Mouse (Mus musculus): ENCODE results near the gene Dexi. TPM values are rescaled to one million over a fixed set of nuclear protein-coding genes. Genes with fewer than 3 reads are reported as not detected.

Dexi gene
- polyA plus RNA-seq, 1 experiment from 2014 or later = 4.4 TPM

- no peak overlapping the region for H3K27ac ChIP-seq
- H3K36me3 ChIP-seq (ENCODE audit: inconsistent target) = no peaks in the 10 kb centered on the region
- H3K4me3 ChIP-seq (ENCODE audit: inconsistent target) = no peak overlapping the region
- 98% methylated on average over 3 of the region's 3 CpGs for WGBS (ENCODE audit: missing documents)
- H3K79me2 ChIP-seq (ENCODE audit: inconsistent target) = no peaks in the 10 kb centered on the region
Observed at GRCm38 (mm10) chr16:10474956-10475355, 67.9 kb downstream of the Dexi start.

GRCm38 (mm10) chr16:10471950-10472349 lies 70.9 kb downstream of the Dexi start:
- no peak overlapping the region for H3K27ac ChIP-seq
- 94% methylated on average over 3 of the region's 3 CpGs for WGBS (ENCODE audit: missing documents)
- no peak overlapping the region for H3K4me3 ChIP-seq (ENCODE audit: inconsistent target)
- no peaks in the 10 kb centered on the region for H3K79me2 ChIP-seq (ENCODE audit: inconsistent target)
- no peaks in the 10 kb centered on the region for H3K36me3 ChIP-seq (ENCODE audit: inconsistent target)

GRCm38 (mm10) chr16:10468201-10468600 lies 74.7 kb downstream of the Dexi start:
- H3K4me3 ChIP-seq (ENCODE audit: inconsistent target) = no peak overlapping the region
- H3K27ac ChIP-seq = no peak overlapping the region
- 82% methylated on average over 1 of the region's 1 CpGs for WGBS (ENCODE audit: missing documents)
- H3K36me3 ChIP-seq (ENCODE audit: inconsistent target) = no peaks in the 10 kb centered on the region
- no peaks in the 10 kb centered on the region for H3K79me2 ChIP-seq (ENCODE audit: inconsistent target)

- 93% methylated on average over 9 of the region's 11 CpGs for whole genome bisulfite sequencing (ENCODE audit: missing documents)
- H3K36me3 ChIP-seq (ENCODE audit: inconsistent target) = no peaks in the 10 kb centered on the region
- H3K79me2 ChIP-seq (ENCODE audit: inconsistent target) = no peaks in the 10 kb centered on the region
- H3K27ac ChIP-seq = no peak overlapping the region
- no peak overlapping the region for H3K4me3 ChIP-seq (ENCODE audit: inconsistent target)
Observed at GRCm38 (mm10) chr16:10467391-10468107, 75.3 kb downstream of the Dexi start.

- H3K4me3 ChIP-seq (ENCODE audit: inconsistent target) = no peak overlapping the region
- H3K36me3 ChIP-seq (ENCODE audit: inconsistent target) = no peaks in the 10 kb centered on the region
- no peaks in the 10 kb centered on the region for H3K79me2 ChIP-seq (ENCODE audit: inconsistent target)
- WGBS (ENCODE audit: missing documents) = 78% methylated on average over 4 of the region's 4 CpGs
- no peak overlapping the region for H3K27ac ChIP-seq
Observed at GRCm38 (mm10) chr16:10465011-10465681, 77.7 kb downstream of the Dexi start.

- 25% methylated on average over 2 of the region's 2 CpGs for WGBS (ENCODE audit: missing documents)
- no peaks in the 10 kb centered on the region for H3K79me2 ChIP-seq (ENCODE audit: inconsistent target)
- H3K27ac ChIP-seq = no peak overlapping the region
- no peaks in the 10 kb centered on the region for H3K36me3 ChIP-seq (ENCODE audit: inconsistent target)
- no peak overlapping the region for H3K4me3 ChIP-seq (ENCODE audit: inconsistent target)
Observed at GRCm38 (mm10) chr16:10461178-10461577, 81.7 kb downstream of the Dexi start.

- H3K27ac ChIP-seq = no peak overlapping the region
- 94% methylated on average over 2 of the region's 2 CpGs for WGBS (ENCODE audit: missing documents)
- no peak overlapping the region for H3K4me3 ChIP-seq (ENCODE audit: inconsistent target)
- no peaks in the 10 kb centered on the region for H3K79me2 ChIP-seq (ENCODE audit: inconsistent target)
- H3K36me3 ChIP-seq (ENCODE audit: inconsistent target) = no peaks in the 10 kb centered on the region
Observed at GRCm38 (mm10) chr16:10460188-10460587, 82.7 kb downstream of the Dexi start.

GRCm38 (mm10) chr16:10454583-10454974 lies 88.3 kb downstream of the Dexi start:
- no peak overlapping the region for H3K27ac ChIP-seq
- 100% methylated on average over 3 of the region's 3 CpGs for WGBS (ENCODE audit: missing documents)

GRCm38 (mm10) chr16:10453872-10454582 lies 88.8 kb downstream of the Dexi start:
- Histone ChIP-seq H3K27ac (no peak overlapping the region), H3K79me2 (ENCODE audit: inconsistent target) (no peaks in the 10 kb centered on the region)
- WGBS (ENCODE audit: missing documents) = 89% methylated on average over 6 of the region's 6 CpGs

More at GRCm38 (mm10) chr16:10454583-10454974, 88.3 kb downstream of the Dexi start:
- Histone ChIP-seq H3K36me3 (ENCODE audit: inconsistent target) (no peaks in the 10 kb centered on the region), H3K4me3 (ENCODE audit: inconsistent target) (no peak overlapping the region), H3K79me2 (ENCODE audit: inconsistent target) (no peaks in the 10 kb centered on the region)

More at GRCm38 (mm10) chr16:10453872-10454582, 88.8 kb downstream of the Dexi start:
- Histone ChIP-seq H3K4me3 (ENCODE audit: inconsistent target) (no peak overlapping the region), H3K36me3 (ENCODE audit: inconsistent target) (no peaks in the 10 kb centered on the region)

Other genes starting within 250 kb of the Dexi start
- 1.6 to 6.3 TPM (median 2.4 TPM) in 3 replicates for gene Emp2, start 229.1 kb downstream of the Dexi start, polyA plus RNA-seq (2018)
- gene Tekt5, start 147.6 kb downstream of the Dexi start, polyA plus RNA-seq (2018) = not detected in 3 replicates
- gene Nubp1, start 131.1 kb downstream of the Dexi start, polyA plus RNA-seq (2018) = 10.3 to 36.7 TPM (median 20.2 TPM) in 3 replicates
- gene Tvp23a, start 95.7 kb downstream of the Dexi start, polyA plus RNA-seq (2018) = not detected in 3 replicates
- gene Ciita, start 63.0 kb downstream of the Dexi start, polyA plus RNA-seq (2018) = 0.31 to 5.2 TPM (median 1.5 TPM) in 3 replicates
- 9.0 to 13.9 TPM (median 12.7 TPM) in 3 replicates for gene Clec16a, start 2.3 kb upstream of the Dexi start, polyA plus RNA-seq (2018)
- gene Socs1, start 242.5 kb upstream of the Dexi start, polyA plus RNA-seq (2018) = 0.24 to 3.4 TPM (median 1.6 TPM) in 3 replicates
- not detected in 3 replicates for gene Tnp2, start 245.6 kb upstream of the Dexi start, polyA plus RNA-seq (2018)
- gene Prm3, start 247.9 kb upstream of the Dexi start, polyA plus RNA-seq (2018) = not detected in 3 replicates

All from macrophage (primary cell).